Mouse (Mus musculus): ENCODE measurements around the gene Flot1. TPM values are rescaled to one million over a fixed set of nuclear protein-coding genes. Genes with fewer than 3 reads are reported as not detected.
A peak's percentile ranks its signal among the peaks of the same experiment; 100 is the strongest.

Flot1 gene
- 111 and 116 TPM in 2 replicates for polyA plus RNA-seq (2015; fragmentation: Nextera tagmentation; extraction: Ambion mirVana)

DNA sequence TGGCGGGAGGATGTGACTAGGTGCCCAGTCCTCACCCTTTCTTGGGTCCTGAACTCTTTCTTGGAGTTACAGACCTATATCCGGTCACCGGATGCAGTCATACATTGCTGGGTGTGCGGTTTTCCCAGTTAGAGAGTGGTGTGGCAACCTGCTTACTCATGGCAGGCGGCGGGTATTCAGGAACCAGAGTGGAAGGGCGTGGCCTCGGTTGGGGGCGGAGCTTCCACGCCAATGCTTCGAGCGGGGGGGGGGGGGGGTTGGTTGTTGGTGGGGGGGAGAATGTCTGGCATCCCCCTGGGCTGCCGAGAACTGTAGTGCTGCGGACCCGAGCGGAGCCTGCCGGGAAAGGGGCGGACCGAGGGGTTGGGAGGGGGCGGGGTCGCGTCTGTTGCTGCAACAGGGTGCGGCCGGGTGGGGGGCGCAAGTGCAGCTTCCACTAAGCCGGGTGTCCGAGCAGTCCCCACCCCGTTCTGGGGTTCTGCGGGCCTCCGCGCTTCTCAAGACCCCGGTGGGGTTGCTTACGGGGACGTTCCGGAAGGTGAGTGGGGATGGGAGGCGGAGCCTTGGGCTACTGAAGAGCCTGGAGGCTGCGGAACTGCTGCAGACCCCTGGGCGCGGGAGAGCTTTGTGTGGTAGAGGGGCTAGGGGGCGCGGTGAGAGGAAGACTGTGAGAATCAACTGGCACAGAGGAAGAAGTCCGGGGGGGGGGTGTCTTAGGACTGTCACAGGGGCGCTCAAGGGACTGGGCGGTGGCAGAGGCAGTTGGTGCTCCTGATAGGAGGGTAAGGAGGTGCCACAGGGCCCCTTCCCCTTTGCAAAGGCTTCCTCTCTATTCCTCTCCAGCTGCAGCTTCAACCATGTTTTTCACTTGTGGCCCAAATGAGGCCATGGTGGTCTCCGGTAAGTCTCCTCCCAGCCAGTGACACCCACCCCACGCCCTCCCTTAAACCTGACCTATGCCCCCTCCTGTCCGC is at the start of gene Flot1:
Gene Flot1, plus strand, starts transcription at position 267 of the 974 bp plus-strand sequence.
- Histone ChIP-seq H3K36me3 (peaks cover 28% of the 10 kb centered on the region), H3K4me1 (replicated peaks) (peaks cover 33% of the 10 kb centered on the region), H3K9me3 (no peaks in the 10 kb centered on the region), H3K4me2 (peak within 1 kb of the TSS; percentile 95), H3K9ac (peak within 1 kb of the TSS; percentile 67), H3K4me3 (peak within 1 kb of the TSS; percentile 81), H3K27ac (replicated peaks) (peak within 1 kb of the TSS; percentile 88), H3K27me3 (peaks cover 13% of the 10 kb centered on the region)
- peak; percentile 93 for ATAC-seq (ENCODE audit: low FRiP score, low read depth)
- WGBS = under 1% methylated on average over 39 of the region's 47 CpGs

DNA sequence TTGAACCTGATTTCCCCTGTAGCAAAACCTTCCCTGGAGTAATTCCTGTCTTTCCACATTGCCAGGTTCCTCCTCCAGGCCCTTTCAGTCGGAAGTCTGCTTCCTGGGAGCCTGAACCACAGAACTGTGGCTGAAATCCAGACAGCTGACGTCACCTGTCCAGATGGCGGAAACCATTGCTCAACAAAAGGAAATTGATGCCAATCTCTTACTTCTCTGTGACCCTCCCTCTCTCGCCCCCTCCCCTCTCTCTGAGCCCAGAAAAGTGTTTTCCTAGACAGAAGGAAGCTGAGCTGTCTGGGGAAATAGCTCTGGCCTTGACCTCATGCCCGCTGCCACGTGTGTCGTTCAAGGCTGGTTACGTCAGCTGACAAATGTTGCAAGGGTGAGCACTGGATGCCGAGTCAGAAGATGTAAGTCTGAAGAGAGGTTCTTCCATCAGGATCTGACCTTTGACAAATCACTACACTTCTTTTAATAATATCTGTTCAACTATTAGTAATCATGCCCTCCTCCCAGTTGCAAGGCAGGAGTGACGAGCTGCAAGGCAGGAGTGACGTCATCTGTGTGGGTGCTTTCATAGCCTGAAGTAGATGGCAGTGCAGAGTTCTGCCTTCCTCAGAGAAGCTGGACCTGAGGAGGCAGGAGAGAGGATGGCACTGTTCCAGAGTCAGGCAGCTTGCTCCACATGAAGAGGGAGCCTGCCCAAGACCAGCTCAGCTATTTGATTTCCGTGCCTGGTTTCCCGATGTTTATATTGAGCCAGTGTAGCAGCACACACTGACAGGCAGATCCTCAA is 46.0 kb upstream of the Flot1 start:
- peak; percentile 68 for ATAC-seq (ENCODE audit: low FRiP score, low read depth)
- 55% methylated on average over 13 of the region's 13 CpGs for WGBS

DNA sequence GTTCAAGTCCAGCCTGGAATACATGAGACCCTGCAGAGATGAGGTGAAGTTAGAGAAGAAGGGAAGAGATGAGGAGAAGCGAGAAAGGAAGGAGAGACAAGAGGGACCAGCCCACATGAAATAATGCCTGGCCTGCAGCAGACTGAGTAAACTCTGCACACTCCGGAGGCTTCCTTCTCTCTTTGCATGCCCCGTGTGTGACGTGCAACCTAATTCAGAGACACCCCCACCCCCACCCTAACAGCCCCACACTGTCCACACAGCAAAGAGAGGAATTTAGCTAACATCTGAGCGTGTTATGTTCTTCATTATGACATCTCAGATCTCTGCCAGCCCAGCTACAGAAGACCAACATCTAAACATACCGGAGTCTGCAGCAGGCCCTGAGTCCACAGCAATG is 44.1 kb upstream of the Flot1 start:
- H3K4me2 ChIP-seq = no peak overlapping the region
- 73% methylated on average over 6 of the region's 6 CpGs for WGBS
- H3K27ac ChIP-seq (replicated peaks) = no peak overlapping the region
- no peak overlapping the region for H3K9ac ChIP-seq
- H3K27me3 ChIP-seq = no peaks in the 10 kb centered on the region
- H3K4me1 ChIP-seq (replicated peaks) = peaks cover 8% of the 10 kb centered on the region; the same call in 1 of the 2 replicates
- no peak overlapping the region for H3K4me3 ChIP-seq
- no peak for ATAC-seq (ENCODE audit: low FRiP score, low read depth)
- no peaks in the 10 kb centered on the region for H3K36me3 ChIP-seq
- H3K9me3 ChIP-seq = no peaks in the 10 kb centered on the region

More for the DNA sequence above, 46.0 kb upstream of the Flot1 start:
- H3K36me3 ChIP-seq = no peaks in the 10 kb centered on the region
- no peaks in the 10 kb centered on the region for H3K9me3 ChIP-seq
- peak overlapping the region; percentile 60 for H3K27ac ChIP-seq (replicated peaks)
- 0 out of 2 replicates have a peak overlapping the region, but pooled peaks have one; percentile 18 for H3K4me2 ChIP-seq
- peaks cover 8% of the 10 kb centered on the region; the same call in 1 of the 2 replicates for H3K4me1 ChIP-seq (replicated peaks)
- H3K27me3 ChIP-seq = no peaks in the 10 kb centered on the region
- no peak overlapping the region for H3K4me3 ChIP-seq
- no peak overlapping the region for H3K9ac ChIP-seq

DNA sequence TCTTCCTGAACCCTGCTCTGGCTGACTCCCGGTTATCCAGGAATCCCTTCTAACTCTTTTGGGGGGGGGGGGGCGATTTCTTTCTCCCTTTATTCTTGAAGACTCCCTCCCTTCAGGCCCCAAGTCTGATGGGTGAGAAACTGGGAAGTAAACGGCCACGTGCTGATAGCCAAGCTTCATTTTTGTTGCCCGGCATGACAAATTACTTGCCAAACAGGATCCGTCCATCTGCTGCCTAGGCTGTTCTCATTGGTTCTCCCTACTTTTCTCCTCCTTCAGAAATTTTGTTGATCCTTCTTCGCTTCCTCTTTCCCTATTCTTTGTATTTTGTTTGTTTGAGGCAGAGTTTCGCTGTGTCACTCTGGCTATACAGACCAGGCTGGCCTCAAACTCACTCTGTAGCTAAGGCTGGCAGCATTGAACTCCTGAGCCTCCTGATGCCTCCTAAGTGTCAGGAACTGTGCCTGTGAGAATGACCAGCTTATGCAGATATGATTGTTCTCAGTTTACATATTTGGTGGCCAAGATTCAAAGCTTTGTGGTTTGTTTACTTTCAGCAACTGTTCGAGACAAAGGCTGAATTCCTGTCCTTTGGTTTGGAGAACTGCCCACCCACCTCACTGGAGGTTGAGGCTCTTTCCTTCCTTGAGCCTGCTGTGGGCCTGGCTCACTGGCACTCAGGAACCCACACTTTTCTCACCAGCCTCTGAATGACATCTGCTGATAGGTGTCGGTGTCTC is 43.4 kb upstream of the Flot1 start:
- Histone ChIP-seq H3K4me3 (no peak overlapping the region), H3K27ac (replicated peaks) (no peak overlapping the region), H3K9me3 (no peaks in the 10 kb centered on the region), H3K9ac (no peak overlapping the region), H3K4me2 (no peak overlapping the region), H3K36me3 (no peaks in the 10 kb centered on the region), H3K4me1 (replicated peaks) (peaks cover 8% of the 10 kb centered on the region; the same call in 1 of the 2 replicates), H3K27me3 (no peaks in the 10 kb centered on the region)
- ATAC-seq (ENCODE audit: low FRiP score, low read depth) = no peak
- WGBS = 67% methylated on average over 10 of the region's 10 CpGs

DNA sequence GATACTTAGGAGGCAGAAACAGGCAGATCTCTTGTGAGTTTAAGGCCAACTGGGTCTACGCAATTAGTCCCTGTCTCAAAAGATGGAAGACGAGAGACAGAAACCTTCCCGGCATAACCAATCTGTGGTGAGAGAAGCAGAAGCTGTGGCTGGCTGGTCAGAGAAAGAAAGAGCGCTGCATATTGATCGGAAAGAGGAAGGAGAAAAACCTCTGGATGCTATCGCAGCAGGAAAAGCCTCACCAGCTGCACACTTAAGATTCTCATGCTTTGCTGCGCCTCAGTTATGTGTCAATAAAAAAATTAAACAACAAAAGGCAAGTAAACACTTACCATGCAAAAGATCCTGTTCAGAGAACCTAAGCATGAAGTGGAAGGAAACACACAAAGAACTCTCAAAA is 42.7 kb upstream of the Flot1 start:
- no peaks in the 10 kb centered on the region for H3K36me3 ChIP-seq
- no peaks in the 10 kb centered on the region for H3K9me3 ChIP-seq
- no peak for ATAC-seq (ENCODE audit: low FRiP score, low read depth)
- peaks cover 8% of the 10 kb centered on the region; the same call in 1 of the 2 replicates for H3K4me1 ChIP-seq (replicated peaks)
- no peak overlapping the region for H3K4me3 ChIP-seq
- 94% methylated on average over 7 of the region's 7 CpGs for WGBS
- no peak overlapping the region for H3K4me2 ChIP-seq
- H3K9ac ChIP-seq = no peak overlapping the region
- no peak overlapping the region for H3K27ac ChIP-seq (replicated peaks)
- H3K27me3 ChIP-seq = no peaks in the 10 kb centered on the region

DNA sequence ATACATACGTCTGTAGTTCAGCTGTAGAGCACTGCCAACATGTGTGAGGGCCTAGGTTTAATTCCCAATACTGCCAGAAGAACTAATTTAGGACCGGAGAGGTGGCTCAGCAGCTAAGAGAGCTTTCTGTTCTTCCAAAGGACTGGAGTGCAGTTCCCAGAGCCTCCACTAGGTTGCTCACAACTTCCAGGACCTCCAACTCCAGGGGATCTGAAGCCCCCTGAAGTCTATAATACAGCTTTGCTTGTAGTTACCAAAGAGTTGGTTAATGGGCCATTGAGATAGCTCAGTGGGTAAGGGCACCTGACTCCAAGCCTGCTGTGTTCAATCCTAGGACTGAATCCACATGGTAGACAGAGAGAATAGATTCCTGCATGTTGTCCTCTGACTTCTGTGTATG is 40.6 kb upstream of the Flot1 start:
- Histone ChIP-seq H3K36me3 (no peaks in the 10 kb centered on the region), H3K27ac (replicated peaks) (no peak overlapping the region), H3K4me2 (no peak overlapping the region), H3K9me3 (no peaks in the 10 kb centered on the region), H3K9ac (no peak overlapping the region), H3K4me3 (no peak overlapping the region), H3K27me3 (no peaks in the 10 kb centered on the region), H3K4me1 (replicated peaks) (peaks cover 2% of the 10 kb centered on the region; the same call in 1 of the 2 replicates)
- 77% methylated on average over 2 of the region's 2 CpGs for WGBS
- no peak for ATAC-seq (ENCODE audit: low FRiP score, low read depth)

DNA sequence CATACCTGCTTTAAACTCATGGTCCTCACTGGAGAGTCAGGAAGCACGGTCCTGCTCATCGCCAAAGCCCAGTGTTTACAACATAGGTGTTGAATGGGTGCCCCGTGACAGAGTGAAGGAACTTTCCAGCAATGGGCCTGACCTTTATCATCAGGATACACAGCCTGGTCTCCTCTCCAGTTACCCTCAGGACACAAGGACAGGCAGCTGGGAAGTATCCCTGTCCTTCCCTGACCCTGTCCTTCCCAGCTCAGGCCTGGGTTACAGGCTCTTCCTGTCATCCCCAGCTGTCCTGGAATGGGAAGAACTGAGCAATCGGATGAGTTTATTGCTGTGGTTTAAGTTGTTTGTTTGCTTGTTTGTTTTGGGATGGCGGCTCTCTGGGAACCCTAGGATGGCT is 40.1 kb upstream of the Flot1 start:
- H3K9ac ChIP-seq = no peak overlapping the region
- no peak for ATAC-seq (ENCODE audit: low FRiP score, low read depth)
- no peaks in the 10 kb centered on the region for H3K27me3 ChIP-seq
- H3K4me3 ChIP-seq = no peak overlapping the region
- no peak overlapping the region for H3K4me2 ChIP-seq
- no peak overlapping the region for H3K27ac ChIP-seq (replicated peaks)
- 94% methylated on average over 5 of the region's 5 CpGs for WGBS
- H3K4me1 ChIP-seq (replicated peaks) = no peaks in the 10 kb centered on the region
- H3K36me3 ChIP-seq = no peaks in the 10 kb centered on the region
- no peaks in the 10 kb centered on the region for H3K9me3 ChIP-seq

DNA sequence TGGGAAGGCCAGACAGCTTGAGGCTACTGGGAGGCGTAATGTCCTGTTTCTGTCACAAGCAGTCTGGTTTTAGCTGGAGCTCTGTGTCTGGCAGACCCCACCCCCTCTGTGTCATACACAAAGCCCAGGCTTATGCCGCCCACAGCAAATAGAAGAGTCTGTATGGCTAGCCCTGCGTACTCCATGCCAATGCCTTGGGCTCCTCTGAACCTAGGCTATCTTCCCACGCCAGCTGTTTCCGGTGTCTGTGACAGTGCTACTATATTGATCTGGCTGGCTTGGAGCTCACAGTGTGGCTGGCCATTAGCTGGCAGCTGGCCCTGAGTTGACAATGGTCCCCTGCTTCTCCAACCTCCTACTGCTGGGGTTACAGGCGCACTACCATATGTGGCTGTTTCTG is 39.1 kb upstream of the Flot1 start:
- 69% methylated on average over 6 of the region's 6 CpGs for WGBS
- Histone ChIP-seq H3K27ac (replicated peaks) (no peak overlapping the region), H3K36me3 (no peaks in the 10 kb centered on the region), H3K4me2 (no peak overlapping the region), H3K27me3 (no peaks in the 10 kb centered on the region), H3K9me3 (no peaks in the 10 kb centered on the region), H3K9ac (no peak overlapping the region), H3K4me3 (no peak overlapping the region), H3K4me1 (replicated peaks) (no peaks in the 10 kb centered on the region)
- peak; percentile 66; the same call in 1 of the 2 replicates for ATAC-seq (ENCODE audit: low FRiP score, low read depth)

DNA sequence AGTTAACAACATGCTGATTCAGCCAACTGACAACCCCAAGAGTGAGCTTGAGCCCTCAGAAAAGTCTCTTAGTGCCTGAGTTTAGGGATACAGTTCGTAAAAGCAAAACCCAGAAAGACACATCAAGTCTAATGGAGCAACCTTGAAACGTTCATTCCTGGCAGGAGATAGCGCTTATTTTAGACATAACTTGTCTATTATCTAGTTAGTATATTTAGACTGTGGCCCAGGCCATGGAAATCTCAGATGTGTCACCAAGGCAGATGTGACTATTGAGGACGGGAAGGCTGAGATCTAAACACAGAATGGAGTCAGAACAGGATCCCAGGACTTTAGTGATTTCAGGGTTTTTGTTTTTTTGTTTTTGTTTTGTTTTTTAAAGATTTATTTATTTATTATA is 37.9 kb upstream of the Flot1 start:
- Histone ChIP-seq H3K4me3 (no peak overlapping the region), H3K9ac (no peak overlapping the region), H3K4me2 (no peak overlapping the region), H3K36me3 (no peaks in the 10 kb centered on the region), H3K27ac (replicated peaks) (no peak overlapping the region), H3K4me1 (replicated peaks) (no peaks in the 10 kb centered on the region), H3K9me3 (no peaks in the 10 kb centered on the region), H3K27me3 (no peaks in the 10 kb centered on the region)
- ATAC-seq (ENCODE audit: low FRiP score, low read depth) = no peak
- WGBS = 88% methylated on average over 4 of the region's 4 CpGs

DNA sequence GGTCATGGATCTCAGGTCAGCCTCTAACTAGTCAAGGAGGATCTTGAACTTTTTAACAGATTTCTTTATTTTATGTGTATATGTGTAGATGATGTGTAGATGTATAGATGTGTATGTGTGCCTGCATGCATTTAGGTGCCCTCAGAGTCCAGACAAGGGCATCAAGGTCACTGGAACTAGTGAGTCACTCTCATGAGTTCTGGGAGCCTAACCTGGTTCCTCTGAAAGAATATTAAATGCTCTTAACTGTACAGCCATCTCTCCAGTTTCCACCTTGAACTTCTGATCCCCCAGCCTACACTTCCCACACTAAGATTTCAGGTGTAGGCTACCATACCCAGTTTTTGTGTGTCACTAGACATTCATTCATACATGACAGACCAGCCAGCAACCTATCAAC is 35.5 kb upstream of the Flot1 start:
- Histone ChIP-seq H3K4me2 (no peak overlapping the region), H3K27me3 (no peaks in the 10 kb centered on the region), H3K4me3 (no peak overlapping the region), H3K36me3 (no peaks in the 10 kb centered on the region), H3K9me3 (no peaks in the 10 kb centered on the region), H3K4me1 (replicated peaks) (no peaks in the 10 kb centered on the region), H3K27ac (replicated peaks) (no peak overlapping the region), H3K9ac (no peak overlapping the region)
- ATAC-seq (ENCODE audit: low FRiP score, low read depth) = no peak

DNA sequence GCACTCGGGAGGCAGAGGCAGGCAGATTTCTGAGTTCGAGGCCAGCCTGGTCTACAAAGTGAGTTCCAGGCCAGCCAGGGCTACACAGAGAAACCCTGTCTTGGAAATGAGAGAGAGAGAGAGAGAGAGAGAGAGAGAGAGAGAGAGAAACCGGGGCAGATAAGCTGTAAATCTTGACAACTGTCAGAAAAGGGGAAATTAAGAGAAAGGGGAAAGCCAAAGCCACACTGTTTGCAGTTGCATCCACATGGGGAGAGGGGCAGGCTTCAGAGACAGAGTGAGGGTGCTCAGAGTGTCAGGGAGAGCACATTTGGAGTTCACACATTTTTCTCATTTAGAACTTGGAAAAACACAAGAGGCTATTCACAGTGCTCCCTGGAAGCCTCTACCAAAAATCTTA is 35.0 kb upstream of the Flot1 start:
- WGBS = 88% methylated on average over 3 of the region's 3 CpGs
- ATAC-seq (ENCODE audit: low FRiP score, low read depth) = no peak
- Histone ChIP-seq H3K9me3 (no peaks in the 10 kb centered on the region), H3K4me2 (no peak overlapping the region), H3K27me3 (no peaks in the 10 kb centered on the region), H3K4me1 (replicated peaks) (no peaks in the 10 kb centered on the region), H3K9ac (no peak overlapping the region), H3K36me3 (no peaks in the 10 kb centered on the region), H3K4me3 (no peak overlapping the region), H3K27ac (replicated peaks) (no peak overlapping the region)

Measured in hindbrain, embryonic 15.5 days (tissue).